ENCODE assay signal across 23 mouse cellular contexts in the genomic region with DNA sequence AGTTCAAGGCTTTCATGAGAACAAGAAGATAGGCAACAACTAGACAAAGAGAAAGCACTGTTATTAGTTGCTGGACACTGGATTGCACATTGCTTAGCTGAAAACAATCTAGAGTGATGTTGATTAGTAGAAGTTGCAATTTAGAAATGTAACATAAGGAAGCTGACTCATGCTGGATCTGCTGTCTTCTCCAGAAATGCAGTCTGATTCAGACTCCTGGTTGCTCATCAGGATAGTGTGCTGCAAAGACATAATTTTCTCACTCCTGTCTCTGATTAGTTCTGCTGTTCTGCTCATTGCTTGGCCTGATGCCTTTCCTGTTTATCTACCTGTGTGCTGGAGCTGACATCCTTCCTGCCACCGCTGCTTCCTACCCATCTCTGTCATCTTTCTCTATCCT.
A peak's percentile ranks its signal among the peaks of the same experiment; 100 is the strongest.
DNase-seq lines count a peak whose midpoint lies in the region; ATAC-seq and TF ChIP-seq lines count a peak whose summit lies in the region.
"Had no signal": no experiment of that assay in that cellular context is flagged by ENCODE, and none has a peak within 500 bp of the region (broad histone marks: within the 10 kb centered on the region; RNA-seq: fewer than 3 reads in every experiment).

No protein-coding gene starts in this region.

- H3K36me3 ChIP-seq in heart, embryonic 11.5 days (ENCODE audit: control insufficient read depth, insufficient read depth, low read length): no peaks in the 10 kb centered on the region
- no peaks in the 10 kb centered on the region for H3K36me3 ChIP-seq in myocyte (ENCODE audit: control insufficient read depth, insufficient read depth)
- no peaks in the 10 kb centered on the region for H3K36me3 ChIP-seq in forebrain, embryonic 14.5 days (ENCODE audit: control insufficient read depth, insufficient read depth, low read length)
- H3K36me3 ChIP-seq: embryonic facial prominence, embryonic 13.5 days; forebrain, embryonic 12.5 days; heart, embryonic 10.5 days; heart, embryonic 15.5 days; hindbrain, embryonic 13.5 days had no signal

- no peak overlapping the region for H3K4me3 ChIP-seq in heart, embryonic 11.5 days (ENCODE audit: low read depth, low read length)
- no peak overlapping the region for H3K4me3 ChIP-seq in myocyte
- no peak overlapping the region for H3K4me3 ChIP-seq in forebrain, embryonic 14.5 days (ENCODE audit: low read depth, low read length)
- H3K4me3 ChIP-seq: embryonic facial prominence, embryonic 13.5 days; forebrain, embryonic 12.5 days; heart, embryonic 10.5 days; heart, embryonic 15.5 days; hindbrain, embryonic 13.5 days had no signal

- ATAC-seq in heart, embryonic 11.5 days (replicated peaks; ENCODE audit: insufficient number of reproducible peaks, low FRiP score, low TSS enrichment): no peak
- no peak for ATAC-seq in forebrain, embryonic 14.5 days
- ATAC-seq: forebrain, postnatal 0 days; hindbrain, postnatal 0 days had no signal

- H3K79me2 ChIP-seq in myocyte (ENCODE audit: control insufficient read depth, insufficient read depth): no peaks in the 10 kb centered on the region

- peak; percentile 19 for DNase-seq in heart, adult 11 months
- peak; percentile 24 for DNase-seq in layer of hippocampus, adult 9-11 months
- no peak for DNase-seq in layer of hippocampus, postnatal 14 days (ENCODE audit: low spot score in 2 of 2)
- DNase-seq in forebrain, embryonic 14.5 days (ENCODE audit: low spot score): no peak
- DNase-seq in adipocyte (ENCODE audit: low spot score): no peak
- DNase-seq: adrenal gland, adult 8-10 months; adrenal gland, postnatal 36 days; cerebellum, adult 11 months; cerebellum, adult 8-10 months; cerebellum, postnatal 14 days; forebrain, postnatal 0 days; gastrocnemius, postnatal 36 days; heart, adult 18-20 months; heart, postnatal 14 days had no signal

- no peak overlapping the region for H3K9ac ChIP-seq in heart, embryonic 11.5 days (ENCODE audit: low read depth, low read length)
- no peak overlapping the region for H3K9ac ChIP-seq in forebrain, embryonic 14.5 days (ENCODE audit: low read length)
- H3K9ac ChIP-seq: embryonic facial prominence, embryonic 13.5 days; forebrain, embryonic 12.5 days; forebrain, postnatal 0 days; heart, embryonic 15.5 days; hindbrain, embryonic 13.5 days had no signal

- H3ac ChIP-seq in myocyte (ENCODE audit: control insufficient read depth, insufficient read length): no peak overlapping the region

- H3K27ac ChIP-seq in heart, embryonic 11.5 days (ENCODE audit: low read depth, low read length): no peak overlapping the region
- H3K27ac ChIP-seq in forebrain, embryonic 14.5 days (ENCODE audit: low read depth, low read length): no peak overlapping the region
- H3K27ac ChIP-seq: embryonic facial prominence, embryonic 13.5 days; forebrain, embryonic 12.5 days; heart, embryonic 10.5 days; heart, embryonic 15.5 days; hindbrain, embryonic 13.5 days; hindbrain, postnatal 0 days had no signal

- no peak for TF ChIP-seq POLR2A in myocyte (IDR thresholded peaks at IDR 0.05; ENCODE audit: insufficient read length, low read depth)

- WGBS in heart, embryonic 11.5 days (ENCODE audit: insufficient replicate concordance): 55% methylated on average over 1 of the region's 1 CpGs
- 89% methylated on average over 1 of the region's 1 CpGs for WGBS in forebrain, embryonic 14.5 days

- no peak overlapping the region for H3K4me2 ChIP-seq in heart, embryonic 11.5 days
- peak overlapping the region; percentile 46 for H3K4me2 ChIP-seq in myocyte (ENCODE audit: low read depth)
- no peak overlapping the region for H3K4me2 ChIP-seq in forebrain, embryonic 14.5 days (ENCODE audit: low read length)
- H3K4me2 ChIP-seq: embryonic facial prominence, embryonic 13.5 days; forebrain, embryonic 12.5 days; heart, embryonic 15.5 days; hindbrain, embryonic 13.5 days had no signal

- no peaks in the 10 kb centered on the region for H3K9me3 ChIP-seq in heart, embryonic 11.5 days (replicated peaks; ENCODE audit: control insufficient read depth, low read length)
- H3K9me3 ChIP-seq in forebrain, embryonic 14.5 days (replicated peaks; ENCODE audit: control insufficient read depth, low read length): no peaks in the 10 kb centered on the region
- H3K9me3 ChIP-seq: embryonic facial prominence, embryonic 13.5 days; forebrain, embryonic 12.5 days; heart, embryonic 10.5 days; heart, embryonic 15.5 days; hindbrain, embryonic 13.5 days had no signal

- H3K4me1 ChIP-seq in heart, embryonic 11.5 days (ENCODE audit: control insufficient read depth, insufficient read depth, low read length): no peaks in the 10 kb centered on the region
- H3K4me1 ChIP-seq in forebrain, embryonic 14.5 days (ENCODE audit: control insufficient read depth, insufficient read depth, low read length): no peaks in the 10 kb centered on the region
- H3K4me1 ChIP-seq: embryonic facial prominence, embryonic 13.5 days; forebrain, embryonic 12.5 days; heart, embryonic 10.5 days; heart, embryonic 15.5 days; hindbrain, embryonic 13.5 days had no signal

- H3K27me3 ChIP-seq in heart, embryonic 11.5 days (ENCODE audit: control insufficient read depth, insufficient read depth, low read length): no peaks in the 10 kb centered on the region
- no peaks in the 10 kb centered on the region for H3K27me3 ChIP-seq in myocyte (ENCODE audit: control insufficient read depth, insufficient read depth, insufficient read length)
- no peaks in the 10 kb centered on the region for H3K27me3 ChIP-seq in forebrain, embryonic 14.5 days (replicated peaks; ENCODE audit: control insufficient read depth, insufficient read depth, low read length)
- H3K27me3 ChIP-seq: CH12.LX; embryonic facial prominence, embryonic 13.5 days; forebrain, embryonic 12.5 days; heart, embryonic 15.5 days; hindbrain, embryonic 13.5 days had no signal

TF ChIP-seq in myocyte, 11 proteins besides CTCF, POLR2A, EP300 and RAD21:
- no peak for TF ChIP-seq E2F4 (IDR thresholded peaks at IDR 0.05; ENCODE audit: insufficient read depth)
- no peak for TF ChIP-seq MAX (IDR thresholded peaks at IDR 0.05; ENCODE audit: low read depth)
- no peak for TF ChIP-seq POLR2AphosphoS2 (IDR thresholded peaks at IDR 0.05; ENCODE audit: insufficient read length, low read depth)
- no peak for TF ChIP-seq USF1 (IDR thresholded peaks at IDR 0.05; ENCODE audit: low read depth)
- no peak for TF ChIP-seq TCF12 (IDR thresholded peaks at IDR 0.05; ENCODE audit: insufficient read depth, poor library complexity, severe bottlenecking)
- no peak for TF ChIP-seq TCF3 (IDR thresholded peaks at IDR 0.05; ENCODE audit: insufficient read length, low read depth)
- TF ChIP-seq MYOG (IDR thresholded peaks at IDR 0.05; ENCODE audit: control insufficient read depth in 1 of 3, insufficient read depth in 1 of 3, insufficient read length in 2 of 3, low read depth in 2 of 3): no peak
- no peak for TF ChIP-seq CEBPB (IDR thresholded peaks at IDR 0.05; ENCODE audit: insufficient read depth, poor library complexity, severe bottlenecking)
- no peak for TF ChIP-seq REST (IDR thresholded peaks at IDR 0.05; ENCODE audit: insufficient read depth, insufficient read length)
- TF ChIP-seq SRF (IDR thresholded peaks at IDR 0.05; ENCODE audit: control insufficient read depth, insufficient read length, low read depth): no peak
- no peak for TF ChIP-seq MYOD1 (IDR thresholded peaks at IDR 0.05; ENCODE audit: control insufficient read depth in 1 of 3, insufficient read length in 2 of 3, low read depth in 2 of 3)

Comparison
In these comparisons a context has a peak if more than half of its experiments do, and no peak if none do; other contexts are left out.
1. DNase-seq: peak in heart, adult 11 months (single experiment) and layer of hippocampus, adult 9-11 months (single experiment); none in layer of hippocampus, postnatal 14 days (0 of 2), forebrain, embryonic 14.5 days (single experiment) and adipocyte (single experiment).